Mouse (Mus musculus) gastrocnemius, adult 8-10 months (tissue): ENCODE results near the gene Kcna10. TPM values are rescaled to one million over a fixed set of nuclear protein-coding genes. Genes with fewer than 3 reads are reported as not detected.

ENCODE experiments used
- DNase-seq, 2 experiments: peaks; one replicate each; pipeline ENCODE4 v3.0.0; 2022; ENCODE audit warnings: low spot score in 2 of 2
- total RNA-seq, 4 experiments: library from RNA; stranded (reverse); gene quantifications; 2 replicates each; pipeline ENCODE4 v1.2.4; 2022

Kcna10 gene
- total RNA-seq, 4 experiments from 2014 or later = not detected

- DNase-seq = no peak
Observed at GRCm38 (mm10) chr3:107239607-107240006, 56.8 kb downstream of the Kcna10 start, which contains the start of gene Prok1. Gene Prok1 (minus strand): TSS chr3:107239707.

DNA sequence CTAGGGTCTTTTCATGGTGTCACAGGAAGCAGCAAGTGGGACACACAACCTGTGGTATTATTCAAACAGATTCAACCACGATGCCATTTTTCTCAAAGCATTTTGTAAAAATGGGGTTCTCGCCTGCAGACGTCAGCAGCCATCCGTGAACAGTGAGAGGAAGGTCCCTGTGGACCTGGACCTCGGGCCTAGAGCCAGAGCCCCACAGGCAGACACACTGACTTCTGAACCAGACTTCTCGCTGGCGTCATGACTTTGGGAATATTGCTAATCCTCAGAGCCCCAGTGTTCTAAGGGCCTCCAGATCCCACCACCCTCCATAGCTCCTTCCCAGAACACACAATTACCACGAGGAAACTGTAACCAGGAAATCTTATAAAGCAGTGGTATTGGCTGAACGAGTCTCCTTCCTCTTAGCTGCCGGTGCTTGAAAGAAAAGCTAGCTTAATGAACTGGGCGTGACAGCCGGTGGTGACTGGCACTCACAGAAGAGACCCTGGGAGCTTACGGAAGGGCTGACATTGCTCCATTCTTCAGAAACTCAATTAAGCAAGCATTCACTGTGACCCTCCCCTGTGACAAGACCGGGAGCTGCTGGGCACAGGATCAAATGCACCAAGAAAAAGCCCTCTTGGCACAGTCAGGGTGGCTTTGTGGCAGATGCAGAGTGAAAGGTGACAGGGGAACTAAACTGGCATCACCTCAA lies 58.7 kb downstream of the Kcna10 start:
- no peak for DNase-seq

Other genes starting within 250 kb of the Kcna10 start
- gene Kcna3, start 146.9 kb upstream of the Kcna10 start, total RNA-seq = not detected
- 1 to 10 TPM in 2 of 4 experiments, under 1 TPM in 2; 0.82 to 1.5 (median 1.1) TPM for gene Kcna2, start 81.9 kb upstream of the Kcna10 start, total RNA-seq
- not detected for gene Cym, start 38.7 kb downstream of the Kcna10 start, total RNA-seq
- gene A630076J17Rik, start 47.6 kb downstream of the Kcna10 start, total RNA-seq = not detected
- gene Prok1, start 56.7 kb downstream of the Kcna10 start, total RNA-seq = not detected
- gene Lamtor5, start 95.8 kb downstream of the Kcna10 start, total RNA-seq = 10 to 100 TPM; 53.4 to 72.8 (median 63.4) TPM
- under 1 TPM in 2 of 4 experiments, not detected in 2; 0.19 to 0.31 TPM for gene Slc16a4, start 108.2 kb downstream of the Kcna10 start, total RNA-seq
- 10 to 100 TPM; 20.8 to 25.7 (median 22.8) TPM for gene Rbm15, start 150.6 kb downstream of the Kcna10 start, total RNA-seq